Mouse (Mus musculus): ENCODE data around the gene Cybrd1. TPM values are rescaled to one million over a fixed set of nuclear protein-coding genes. Genes with fewer than 3 reads are reported as not detected.
A peak's percentile ranks its signal among the peaks of the same experiment; 100 is the strongest.

Cybrd1 gene
- total RNA-seq, 2 experiments from 2014 or later: 12.0 to 12.8 TPM

DNA sequence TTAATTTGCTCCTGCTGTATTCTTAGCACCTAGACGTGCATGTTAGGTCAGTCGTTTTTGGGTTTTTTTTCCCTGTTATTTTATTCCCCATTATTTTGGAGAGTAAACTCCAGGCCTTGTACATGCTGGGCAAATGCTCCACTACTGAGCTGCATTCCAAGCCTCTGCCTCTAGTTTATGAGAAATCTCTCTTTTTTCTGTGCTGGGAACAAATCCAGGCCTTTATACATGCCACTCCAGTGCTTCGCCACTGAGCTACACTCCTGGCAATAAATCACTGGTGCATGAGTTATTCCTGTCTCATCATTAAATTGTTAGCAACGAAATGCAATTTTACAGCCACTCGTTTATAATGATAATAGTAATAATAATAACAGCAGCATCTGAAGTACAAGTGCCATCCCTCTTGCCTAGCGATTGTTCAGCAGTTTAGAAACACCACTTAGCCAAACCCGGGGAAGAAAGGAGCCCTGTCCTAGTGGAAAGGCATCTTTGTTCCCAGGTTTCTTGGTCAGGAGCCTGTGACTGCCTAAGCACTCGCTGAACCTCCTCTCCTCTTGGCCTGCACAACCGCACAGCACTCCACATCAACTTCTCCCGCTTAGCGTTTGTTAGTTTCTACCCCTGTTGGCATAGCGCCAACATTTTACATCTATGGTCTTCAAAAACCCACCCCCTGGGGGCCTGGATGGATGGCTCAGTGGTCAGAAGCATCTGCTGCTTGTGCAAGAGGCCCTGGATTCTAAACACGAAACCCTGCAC, 4.7 kb downstream of the Cybrd1 start:
- DNase-seq (ENCODE audit: low spot score in 2 of 2): peak in 1 of 2 experiments; percentile 31

DNA sequence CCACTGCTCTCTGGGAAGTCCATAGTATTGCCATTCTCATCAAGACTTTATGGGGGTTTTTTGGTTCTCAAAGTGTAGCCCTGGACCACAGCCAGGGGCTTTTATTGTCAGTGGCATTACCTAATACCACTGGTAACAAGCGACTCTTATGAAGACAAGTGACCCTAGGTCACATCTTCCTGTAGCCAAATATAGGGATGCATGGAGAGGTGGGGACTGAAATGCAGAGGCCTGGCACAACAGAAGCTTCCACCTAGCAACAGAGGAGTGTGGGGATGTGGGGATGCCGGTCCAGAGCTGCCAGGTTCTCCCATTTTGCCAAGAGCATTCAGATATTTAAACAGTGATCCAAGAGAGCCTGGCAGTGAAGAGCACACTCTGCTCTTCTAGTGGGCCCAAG, 5.9 kb downstream of the Cybrd1 start:
- DNase-seq (ENCODE audit: low spot score in 2 of 2): no peak

DNA sequence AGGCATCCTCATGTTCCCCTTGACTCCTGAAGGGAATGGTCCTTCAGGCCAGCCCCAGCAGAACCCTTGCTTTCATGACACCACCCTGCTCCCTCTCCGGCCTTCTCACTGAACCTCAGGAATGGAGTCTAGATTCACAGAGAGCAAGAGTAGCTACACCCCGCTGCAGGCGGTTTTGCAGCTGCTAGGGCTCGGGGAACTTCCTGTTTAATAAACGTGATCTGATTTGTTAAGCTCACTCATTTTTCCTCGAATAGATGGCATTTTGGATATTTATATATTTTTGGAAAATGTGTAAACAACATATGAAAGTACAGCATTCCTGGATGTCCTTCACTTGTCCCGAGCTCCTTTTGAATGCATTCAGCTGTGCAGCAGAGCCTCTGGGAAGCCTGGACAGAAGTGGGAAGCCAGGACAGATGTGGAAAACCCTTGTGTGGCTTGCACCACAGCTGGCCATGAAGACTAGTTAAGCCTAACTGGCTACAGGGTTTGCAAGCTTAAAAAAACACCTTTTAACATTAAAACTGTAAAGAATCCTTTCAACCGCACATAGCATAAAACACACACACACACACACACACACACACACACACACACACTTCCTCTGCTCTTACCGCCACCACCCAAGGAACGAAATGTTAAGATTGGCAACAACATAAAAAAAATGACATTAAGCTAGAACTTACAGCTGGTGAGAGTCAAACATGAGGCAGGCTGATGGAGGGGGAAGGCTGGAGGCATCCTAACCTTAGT, 10.2 kb downstream of the Cybrd1 start:
- no peak for DNase-seq (ENCODE audit: low spot score in 2 of 2)

DNA sequence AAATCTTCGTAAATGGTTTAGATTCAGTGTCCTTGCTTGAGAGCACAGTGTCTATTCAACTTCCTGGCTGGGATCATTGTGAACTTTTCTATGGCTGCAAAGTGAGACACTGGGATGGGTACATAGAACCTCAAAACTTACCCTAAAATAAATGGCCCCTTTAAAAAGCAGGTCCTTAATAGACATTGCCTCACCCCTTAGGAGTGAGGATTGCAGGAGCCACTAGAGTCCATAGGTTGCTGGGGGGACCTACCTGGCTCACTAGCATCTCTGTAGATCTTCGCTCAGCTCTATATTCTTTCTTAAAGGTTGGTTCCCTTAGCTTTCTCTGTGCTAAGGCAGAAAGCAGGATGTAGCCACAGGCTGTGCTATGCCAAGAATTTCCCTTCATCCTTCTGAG, 12.6 kb downstream of the Cybrd1 start:
- no peak for DNase-seq (ENCODE audit: low spot score in 2 of 2)

DNA sequence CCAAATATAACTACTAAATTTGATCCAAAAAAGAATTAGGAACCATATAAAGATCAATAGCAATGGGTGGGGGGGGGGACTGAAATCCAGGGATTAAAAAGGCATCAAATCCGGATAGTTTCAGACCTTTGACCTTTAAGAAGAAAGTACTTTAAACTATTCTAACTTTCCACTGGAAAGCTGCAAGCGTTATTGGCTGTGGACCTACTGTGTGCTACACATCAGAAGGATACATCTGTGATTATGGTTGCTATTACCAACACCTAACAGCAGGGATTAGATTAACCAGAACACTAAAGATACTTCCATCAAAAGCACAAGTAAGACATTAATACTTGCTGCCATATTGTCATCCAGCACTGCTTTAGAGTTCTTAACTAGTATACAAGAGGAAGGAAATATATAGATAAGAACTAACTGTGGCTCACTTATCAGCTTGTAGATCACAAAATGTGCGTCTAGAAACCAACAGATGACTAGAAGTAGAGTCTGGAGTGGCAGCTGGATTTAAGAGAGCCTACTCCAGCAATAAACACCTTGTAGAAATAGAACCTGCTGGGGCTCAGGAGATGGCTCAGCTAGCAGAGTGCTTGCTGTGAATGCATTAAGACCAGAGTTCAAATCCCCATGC, 14.3 kb downstream of the Cybrd1 start:
- DNase-seq (ENCODE audit: low spot score in 2 of 2): no peak

DNA sequence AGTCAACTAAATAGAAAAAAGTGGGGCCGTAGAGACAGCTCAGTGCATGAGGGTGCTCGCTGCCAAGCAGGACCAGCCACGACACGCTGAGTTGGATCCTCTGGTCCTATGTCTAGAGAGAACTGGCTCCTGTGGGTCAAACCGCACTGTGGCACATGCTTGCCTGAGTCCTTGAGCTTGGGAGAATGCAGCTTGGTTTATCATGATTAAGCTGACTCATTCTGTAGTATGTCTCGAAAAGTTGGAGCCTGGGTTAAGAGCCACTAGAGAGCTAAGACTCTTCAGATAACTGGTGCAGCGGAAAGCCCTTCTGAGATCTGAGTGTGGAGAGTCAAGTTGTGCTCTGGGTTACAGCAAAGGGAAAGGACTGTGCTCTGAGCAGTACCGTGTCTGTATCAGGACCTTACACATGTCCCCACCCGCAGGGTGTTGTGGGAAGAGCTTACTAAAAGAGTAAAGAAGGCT, 16.4 kb downstream of the Cybrd1 start:
- DNase-seq (ENCODE audit: low spot score in 2 of 2): no peak

DNA sequence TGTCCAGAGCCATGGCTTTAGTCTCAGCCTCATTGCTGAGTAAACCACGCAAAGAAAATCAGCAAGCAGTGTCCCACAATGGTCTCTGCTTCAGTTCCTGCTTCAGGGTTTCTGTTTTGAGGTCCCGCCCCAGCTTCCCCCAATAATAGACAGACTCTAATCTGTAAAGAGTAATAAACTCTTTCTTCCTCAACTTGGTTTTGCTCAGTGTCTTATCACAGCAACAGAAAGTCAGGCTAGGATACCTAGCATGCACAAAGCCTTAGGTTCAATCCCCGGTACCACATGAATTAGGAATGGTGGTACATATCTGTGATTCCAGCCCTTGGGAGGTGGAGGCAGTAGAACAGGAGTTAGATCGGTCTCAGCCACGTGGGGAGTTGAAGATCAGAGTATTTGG, 17.1 kb downstream of the Cybrd1 start:
- no peak for DNase-seq (ENCODE audit: low spot score in 2 of 2)

DNA sequence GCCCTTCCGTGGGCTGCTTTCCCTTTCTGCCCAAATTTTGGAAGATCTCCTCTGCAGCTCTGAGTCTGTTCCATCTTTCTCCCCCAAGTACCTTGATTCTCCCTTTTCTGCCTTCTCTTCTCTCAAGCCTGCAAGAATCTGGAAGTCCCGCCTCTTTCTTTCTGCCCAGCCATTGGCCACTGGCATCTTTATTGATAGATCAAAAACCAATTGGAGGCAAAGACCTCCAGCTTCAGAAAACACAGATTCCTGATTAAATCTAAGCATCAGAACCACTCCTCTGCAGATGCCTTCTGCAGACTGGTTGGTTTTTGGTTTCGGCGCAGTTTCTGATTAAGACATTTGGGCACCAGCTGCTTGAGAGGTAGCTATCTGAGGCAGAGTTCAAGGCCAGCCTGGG, 22.9 kb downstream of the Cybrd1 start:
- no peak for DNase-seq (ENCODE audit: low spot score in 2 of 2)

DNA sequence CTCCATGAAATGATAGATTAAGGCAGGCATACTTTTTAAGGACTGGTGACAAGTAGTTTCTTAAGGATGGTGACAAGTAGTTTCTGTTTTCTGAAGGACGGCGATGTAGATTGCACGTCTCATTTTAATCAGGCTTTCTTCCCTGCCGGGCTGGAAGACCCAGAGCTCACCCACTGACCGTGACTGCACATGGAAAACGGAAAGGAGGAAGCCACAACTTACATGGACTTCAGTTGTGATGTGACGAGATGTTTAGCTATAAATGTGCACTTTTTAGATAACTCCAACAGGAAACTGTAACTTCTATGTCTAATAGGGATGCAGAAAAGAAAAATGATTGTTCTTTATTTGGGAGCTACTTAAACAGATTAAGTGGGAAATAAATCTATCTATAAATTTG, 24.7 kb downstream of the Cybrd1 start:
- no peak for DNase-seq (ENCODE audit: low spot score in 2 of 2)

DNA sequence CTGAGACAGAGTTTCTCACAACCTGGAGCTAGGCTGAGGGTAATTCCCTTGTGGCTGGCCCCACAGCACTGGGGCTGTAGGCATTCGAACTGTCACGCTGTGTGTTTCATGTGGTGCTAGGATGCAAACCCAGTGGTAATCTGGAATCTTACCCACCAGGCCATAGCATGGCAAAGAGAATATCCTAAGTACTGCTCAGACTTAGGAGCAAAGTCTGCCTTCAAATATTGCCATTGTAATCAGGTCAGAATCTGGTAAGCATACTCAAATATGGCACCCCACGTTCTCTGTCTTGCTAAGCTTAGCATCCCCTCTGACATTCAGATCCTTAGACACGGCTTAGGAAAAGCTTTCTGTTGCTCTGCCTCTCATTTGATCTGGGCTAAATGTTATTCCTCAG, 28.1 kb downstream of the Cybrd1 start:
- no peak for DNase-seq (ENCODE audit: low spot score in 2 of 2)

DNA sequence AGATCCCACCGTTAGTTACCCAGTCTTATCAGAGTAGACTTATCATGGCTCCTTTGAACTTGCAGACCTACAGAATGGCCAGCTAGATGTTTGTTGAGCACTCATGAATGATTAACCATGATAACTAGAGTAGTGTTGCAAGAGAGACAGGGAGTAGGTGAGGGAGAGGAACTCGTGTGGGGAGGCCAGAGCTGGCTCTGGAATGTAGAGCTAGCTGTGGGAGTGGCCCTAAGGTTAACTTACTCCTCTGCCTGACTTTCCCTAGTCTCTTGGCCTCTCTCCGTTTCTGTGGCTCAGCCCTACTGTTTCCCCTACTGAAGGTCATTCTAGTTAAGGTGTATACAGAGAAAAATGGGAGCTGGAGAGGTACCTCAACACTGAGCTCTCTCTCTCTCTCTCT, 28.5 kb downstream of the Cybrd1 start:
- no peak for DNase-seq (ENCODE audit: low spot score in 2 of 2)

DNA sequence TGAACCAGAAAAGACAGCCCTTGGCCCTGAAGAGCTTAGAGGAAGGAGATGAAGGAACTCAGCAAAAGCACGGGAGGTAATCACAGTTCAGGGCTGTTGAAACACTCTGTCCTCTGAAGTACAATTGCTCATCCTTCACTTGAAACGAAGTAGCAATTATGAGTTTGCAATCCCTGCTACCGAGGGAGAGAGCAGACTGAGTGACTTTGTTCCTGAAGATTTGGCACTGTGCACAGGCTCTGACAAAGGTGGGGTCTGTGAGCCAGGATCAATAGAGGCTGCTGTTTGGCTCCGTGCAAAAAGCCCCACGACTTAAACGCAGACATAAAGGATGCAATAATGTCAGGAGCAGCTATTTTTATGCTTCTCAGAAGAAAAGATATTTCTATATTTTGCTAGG, 30.1 kb downstream of the Cybrd1 start:
- DNase-seq (ENCODE audit: low spot score in 2 of 2): no peak

DNA sequence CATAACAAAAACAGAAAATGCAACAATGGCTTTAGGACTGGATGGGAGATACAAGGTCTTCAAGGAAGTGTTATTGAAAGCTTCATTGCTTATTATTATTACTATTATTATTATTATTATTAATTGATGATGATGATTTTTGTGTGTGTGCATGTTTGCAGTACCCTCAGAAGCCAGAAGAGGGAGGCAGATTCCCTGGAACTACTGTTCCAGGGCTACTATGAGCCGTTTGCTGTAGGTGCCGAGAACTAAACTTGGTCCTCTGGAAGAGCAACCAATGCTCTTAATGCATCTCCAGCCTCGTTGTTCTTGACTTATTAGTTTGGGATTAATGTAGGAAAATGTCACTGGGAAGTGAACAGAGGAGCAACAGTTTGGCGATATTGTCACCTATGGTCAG, 34.4 kb downstream of the Cybrd1 start:
- no peak for DNase-seq (ENCODE audit: low spot score in 2 of 2)

DNA sequence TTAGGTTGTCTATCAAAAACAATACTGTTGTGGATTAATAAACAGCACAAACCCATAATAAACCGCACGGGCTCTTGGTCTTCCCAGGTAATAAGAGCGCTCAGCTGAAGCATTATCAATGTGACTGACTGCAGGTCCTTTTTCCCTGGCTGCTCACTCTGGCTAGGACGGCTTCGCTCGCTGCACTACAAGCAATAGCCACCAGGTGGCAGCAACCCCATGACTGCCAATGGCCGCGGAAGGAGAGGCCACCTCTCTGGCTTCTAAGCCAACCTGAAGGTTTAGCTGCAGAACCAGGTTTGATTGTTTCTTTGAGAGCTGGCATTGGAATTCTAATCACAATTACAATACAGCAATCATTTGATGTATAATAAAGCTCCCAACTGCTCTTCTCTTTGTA, 37.8 kb downstream of the Cybrd1 start:
- DNase-seq (ENCODE audit: low spot score in 2 of 2): peak; percentile 84 to 85

DNA sequence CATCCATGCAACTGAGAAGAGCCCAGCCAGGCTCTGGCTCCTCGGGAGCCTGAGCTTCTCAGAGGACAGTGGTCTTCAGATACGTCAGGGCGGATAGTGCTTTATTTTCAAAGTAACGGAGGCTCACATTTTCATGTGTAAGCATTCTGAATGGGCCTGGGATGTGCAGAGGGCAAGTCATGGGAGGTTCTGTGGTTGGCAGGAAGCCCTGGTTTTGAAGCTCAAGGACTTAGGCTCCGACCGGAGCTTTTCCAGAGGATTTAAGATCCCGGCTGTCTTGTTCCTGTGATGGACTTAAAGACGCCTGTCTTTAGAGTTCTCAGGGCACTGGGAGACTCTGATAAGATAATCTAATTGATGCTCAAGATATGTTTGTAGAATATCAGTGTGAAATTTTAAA, 38.7 kb downstream of the Cybrd1 start:
- DNase-seq (ENCODE audit: low spot score in 2 of 2): no peak

DNA sequence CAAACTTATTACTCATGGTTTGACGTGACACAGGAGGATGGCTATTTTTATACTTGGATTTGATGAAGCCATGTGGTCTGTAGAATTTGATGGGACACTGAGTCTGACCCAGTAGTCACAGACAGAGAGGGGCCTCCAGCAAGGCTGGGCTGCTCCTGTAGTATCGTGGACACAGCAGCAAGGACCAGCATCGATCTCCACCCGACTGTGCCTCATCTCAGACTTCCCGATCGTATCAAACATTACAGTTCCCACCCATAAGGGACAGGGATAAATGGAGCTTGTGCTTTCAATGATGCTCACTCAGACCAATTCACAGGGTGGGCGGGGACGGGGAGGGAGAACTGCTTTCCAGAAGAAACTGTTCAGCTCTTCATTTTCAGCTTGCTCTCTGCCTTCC, 40.2 kb downstream of the Cybrd1 start:
- DNase-seq (ENCODE audit: low spot score in 2 of 2): no peak

DNA sequence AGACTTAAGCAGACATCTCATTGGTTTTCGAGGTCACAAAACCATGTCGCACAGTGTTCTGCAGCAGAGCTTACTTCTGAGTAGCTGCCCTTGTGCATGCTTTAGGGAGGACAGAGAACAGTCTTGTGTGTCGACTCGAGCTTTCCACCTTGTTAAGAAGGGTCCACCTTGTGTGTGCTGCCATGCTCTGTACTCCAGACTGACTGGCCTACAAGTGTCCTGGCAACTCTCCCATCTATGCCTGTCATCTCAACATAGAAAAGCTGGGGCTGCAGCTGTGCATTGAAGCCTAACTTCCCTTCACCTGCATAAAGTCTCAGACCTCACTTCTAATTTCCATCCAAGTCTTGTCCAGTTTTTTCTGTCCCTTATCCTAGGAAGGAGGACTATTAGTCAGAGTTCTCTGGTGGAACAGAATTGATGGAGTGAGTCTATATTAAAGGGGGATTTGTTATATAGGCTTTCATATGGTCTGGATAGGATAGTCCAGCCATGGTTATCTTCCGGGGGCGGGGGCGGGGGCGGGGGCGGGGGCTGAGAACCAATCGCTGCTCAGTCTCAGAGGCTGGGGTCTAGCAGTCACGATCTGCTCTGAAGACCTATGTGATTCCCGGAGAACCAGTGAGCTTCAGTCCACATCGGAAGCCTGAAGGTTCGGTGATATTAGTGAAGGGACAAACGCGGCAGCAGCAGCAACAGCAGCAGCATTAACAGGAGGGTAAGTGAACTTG, 42.0 kb downstream of the Cybrd1 start:
- DNase-seq (ENCODE audit: low spot score in 2 of 2): no peak

DNA sequence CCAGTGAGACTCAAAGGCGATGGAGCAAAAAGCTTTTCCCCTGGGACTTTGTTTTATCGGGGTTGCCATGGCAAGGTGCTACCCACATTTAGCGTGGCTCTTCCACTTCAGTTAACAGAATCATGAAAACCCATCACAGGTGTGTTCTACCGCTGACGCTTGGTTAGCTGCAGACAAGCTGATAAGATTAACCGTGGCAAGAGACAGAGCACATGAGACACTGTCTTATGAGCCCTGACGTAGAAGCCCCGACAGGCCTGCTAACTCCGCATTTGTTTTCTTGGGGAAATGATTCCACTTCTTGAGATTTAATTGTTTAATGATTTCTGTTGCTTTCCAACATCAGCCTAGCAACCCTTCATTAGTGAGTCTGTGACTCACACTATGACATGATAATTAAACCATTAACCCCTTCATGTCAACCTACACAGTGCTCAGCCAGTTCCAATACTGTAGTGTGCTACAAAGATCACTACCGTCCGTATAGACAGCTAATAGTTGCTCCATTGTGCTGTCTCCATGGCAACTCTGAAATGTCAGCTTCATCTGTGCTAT, 42.7 kb downstream of the Cybrd1 start:
- DNase-seq (ENCODE audit: low spot score in 2 of 2): peak; percentile 22 to 23

DNA sequence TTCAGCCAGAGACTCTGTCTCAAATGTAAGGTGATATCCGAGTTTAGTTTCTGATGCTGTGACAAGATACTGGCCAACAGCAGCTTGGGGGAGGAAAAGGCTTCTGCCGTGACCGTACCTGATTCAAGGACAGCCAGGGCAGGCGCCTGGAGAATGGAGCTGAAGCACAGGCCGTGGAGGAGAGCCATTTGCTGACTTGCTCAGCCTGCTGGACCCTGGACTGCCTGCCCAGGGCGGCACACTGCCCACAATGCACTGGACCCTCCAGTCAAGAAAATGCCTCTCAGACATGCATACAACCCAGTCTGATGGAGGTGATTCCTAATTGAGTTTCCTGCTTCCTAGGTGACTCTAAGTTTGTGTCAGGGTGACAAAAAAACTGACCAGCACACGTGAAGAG, 43.8 kb downstream of the Cybrd1 start:
- DNase-seq (ENCODE audit: low spot score in 2 of 2): no peak

DNA sequence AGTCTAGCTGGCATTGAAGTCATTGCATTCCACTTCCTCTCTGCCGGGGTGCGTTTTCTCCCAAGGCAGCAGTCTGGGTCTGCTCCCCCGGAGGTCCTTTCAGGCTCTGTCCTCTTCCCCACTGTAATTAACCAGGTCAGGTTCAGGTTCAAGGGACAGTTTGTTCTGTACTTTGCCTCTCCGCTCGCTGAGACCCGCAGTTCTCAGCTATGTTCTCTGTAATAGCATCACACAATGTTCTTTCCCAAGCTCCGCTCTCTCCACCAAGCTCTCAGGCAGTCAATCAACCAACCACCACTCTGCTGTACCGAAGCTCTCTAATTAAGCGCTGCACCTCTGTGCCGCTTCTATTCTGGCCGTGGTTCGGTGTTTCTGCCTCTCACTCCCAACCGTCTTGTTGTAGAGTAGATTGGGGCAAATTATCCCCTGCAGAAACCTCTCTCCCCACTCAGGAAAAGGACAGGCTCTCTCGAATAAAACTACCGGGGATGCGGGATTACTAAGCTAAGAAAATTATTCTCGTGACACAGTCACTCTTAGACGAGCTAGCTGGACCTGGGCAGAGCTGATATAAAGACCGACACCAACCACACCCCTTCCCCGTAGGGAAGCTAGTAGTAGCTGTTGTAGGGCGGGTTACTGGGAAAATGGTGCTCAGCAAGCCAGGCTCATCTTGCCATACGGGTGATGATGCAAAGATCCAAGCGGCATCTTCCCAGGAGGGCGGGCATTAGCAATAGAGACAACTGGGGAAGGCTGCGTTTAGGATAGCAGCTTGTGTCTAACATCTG, 45.3 kb downstream of the Cybrd1 start:
- DNase-seq (ENCODE audit: low spot score in 2 of 2): no peak

Measured in layer of hippocampus, postnatal 10 days (tissue).